Mouse (Mus musculus) adrenal gland, postnatal 36 days (tissue): Measurements from ENCODE around the gene Ccdc32. TPM values are rescaled to one million over a fixed set of nuclear protein-coding genes. Genes with fewer than 3 reads are reported as not detected.

ENCODE experiments used
- DNase-seq, 2 experiments: peaks; one replicate each; pipeline ENCODE4 v3.0.0; 2021; ENCODE audit warnings: mixed read lengths in 1 of 2
- total RNA-seq, 2 experiments: library from RNA; stranded (reverse); gene quantifications; 2 replicates each; pipeline ENCODE4 v1.2.3; 2021

The Ccdc32 gene
- total RNA-seq, 2 experiments from 2014 or later, result 16.7 to 18.8 TPM

DNA sequence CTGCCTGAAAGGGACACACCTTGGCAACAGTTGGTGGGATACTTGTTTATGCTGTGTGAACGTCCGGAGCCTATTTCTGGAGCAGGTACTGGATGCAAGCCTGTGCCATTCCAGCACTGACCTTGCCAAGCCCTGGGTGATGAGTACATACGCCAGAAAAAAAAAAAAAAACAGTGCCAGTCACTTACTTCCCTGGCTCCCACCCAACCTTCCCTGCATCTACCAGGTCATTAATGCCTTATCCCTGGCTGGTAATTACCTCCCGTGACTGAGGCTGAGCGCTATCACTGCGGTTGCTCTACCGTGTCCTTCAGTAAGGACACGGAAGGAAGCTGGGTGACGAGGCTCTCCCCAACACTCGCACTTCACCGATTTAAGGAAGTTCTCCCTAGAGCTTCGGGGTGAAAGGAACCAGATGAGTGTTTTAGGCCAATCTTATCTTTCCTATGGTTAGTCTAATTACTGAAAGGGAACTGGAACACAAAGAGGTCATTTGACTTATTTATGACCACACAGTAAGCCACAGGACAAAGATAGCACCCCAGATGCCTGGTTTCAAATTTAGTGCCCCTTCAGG, 13.5 kb downstream of the Ccdc32 start:
- peak; percentile 44 to 49 for DNase-seq

DNA sequence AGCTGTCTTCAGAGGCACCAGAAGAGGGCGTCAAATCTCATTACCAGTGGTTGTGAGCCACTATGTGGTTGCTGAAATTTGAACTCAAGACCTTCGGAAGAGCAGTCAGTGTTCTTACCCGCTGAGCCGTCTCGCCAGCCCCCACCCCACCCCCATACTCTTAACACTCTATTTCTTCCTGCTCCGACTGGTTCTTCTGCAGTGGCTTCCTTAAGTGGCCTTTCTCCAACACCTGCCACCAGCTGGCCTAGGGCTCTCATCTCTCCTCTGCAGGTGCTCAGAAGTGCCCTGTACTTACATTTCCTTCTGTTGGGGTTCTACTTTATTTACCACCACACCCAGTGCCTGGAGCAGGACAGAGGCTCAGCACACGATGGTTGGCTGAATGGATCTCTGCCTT, 14.2 kb downstream of the Ccdc32 start:
- DNase-seq, result no peak

GRCm38 (mm10) chr2:119009376-119009775, 19.8 kb downstream of the Ccdc32 start:
- no peak for DNase-seq

- no peak for DNase-seq
Observed at GRCm38 (mm10) chr2:119006886-119007285, 22.3 kb downstream of the Ccdc32 start.

DNA sequence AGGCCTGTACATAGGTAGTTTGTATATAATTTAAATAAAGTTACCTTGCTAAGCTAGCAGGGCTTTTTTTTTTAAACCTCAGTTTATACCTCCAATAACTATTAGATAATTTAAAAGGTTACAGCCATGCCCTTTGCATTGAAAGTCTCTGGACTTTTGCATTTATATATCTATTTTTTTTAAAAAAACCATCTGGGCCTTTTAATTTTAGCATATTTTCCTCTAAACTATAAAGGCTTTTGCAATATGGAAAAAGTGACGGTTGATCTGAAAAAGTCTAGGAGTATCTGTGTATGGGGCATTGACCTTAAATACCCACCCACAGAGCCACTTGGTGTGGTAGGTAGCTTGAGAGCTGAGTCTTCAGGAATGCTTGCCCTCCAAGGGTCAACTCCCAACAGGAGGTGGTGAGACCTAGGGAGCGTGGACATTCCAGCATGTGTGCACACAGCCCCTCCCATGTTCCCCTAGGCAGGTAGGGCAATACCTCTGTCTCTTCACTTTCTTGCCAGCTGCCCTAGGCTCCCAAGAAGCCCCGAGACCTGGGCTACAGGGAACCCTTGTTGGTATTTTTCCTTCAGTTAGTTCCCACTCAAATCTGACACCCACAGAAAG, 30.1 kb downstream of the Ccdc32 start:
- no peak for DNase-seq

DNA sequence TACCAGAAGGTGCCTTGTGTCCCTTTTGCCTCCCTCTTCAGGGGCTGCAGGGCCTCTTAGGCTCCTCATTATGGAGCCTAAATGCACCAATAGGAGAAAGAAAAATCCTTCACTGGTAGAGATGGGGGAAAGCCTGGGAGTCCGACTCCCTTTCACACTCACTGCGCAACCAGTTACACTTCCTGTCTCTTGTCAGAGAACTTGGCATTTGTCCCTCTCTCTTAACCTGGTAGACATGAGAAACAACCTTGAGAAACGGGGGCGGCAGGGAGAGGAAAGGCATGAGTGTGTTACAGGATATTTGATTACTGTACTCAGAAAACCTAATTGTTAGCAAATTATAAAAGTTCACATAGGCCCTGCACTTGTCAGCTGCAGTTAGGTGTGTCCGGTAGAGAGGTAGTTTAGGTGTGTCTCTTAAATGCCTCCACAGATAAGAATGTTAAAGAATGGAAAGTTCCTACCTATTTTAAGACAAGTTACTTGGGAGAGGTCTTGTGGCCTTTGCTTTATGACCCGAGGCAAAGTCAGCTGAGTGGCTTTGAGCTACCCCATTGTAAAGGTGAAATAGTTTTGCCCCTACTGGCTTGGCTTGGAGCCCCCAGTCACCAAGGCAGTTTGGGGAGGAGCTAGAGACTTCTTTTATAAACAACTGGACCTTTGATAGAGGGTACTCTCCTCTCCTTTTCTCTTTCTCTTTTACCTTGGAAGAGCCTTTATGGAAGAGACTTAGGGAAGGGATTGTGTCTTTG, 30.9 kb downstream of the Ccdc32 start:
- no peak for DNase-seq

GRCm38 (mm10) chr2:118996798-118997105, 32.4 kb downstream of the Ccdc32 start:
- no peak for DNase-seq

DNA sequence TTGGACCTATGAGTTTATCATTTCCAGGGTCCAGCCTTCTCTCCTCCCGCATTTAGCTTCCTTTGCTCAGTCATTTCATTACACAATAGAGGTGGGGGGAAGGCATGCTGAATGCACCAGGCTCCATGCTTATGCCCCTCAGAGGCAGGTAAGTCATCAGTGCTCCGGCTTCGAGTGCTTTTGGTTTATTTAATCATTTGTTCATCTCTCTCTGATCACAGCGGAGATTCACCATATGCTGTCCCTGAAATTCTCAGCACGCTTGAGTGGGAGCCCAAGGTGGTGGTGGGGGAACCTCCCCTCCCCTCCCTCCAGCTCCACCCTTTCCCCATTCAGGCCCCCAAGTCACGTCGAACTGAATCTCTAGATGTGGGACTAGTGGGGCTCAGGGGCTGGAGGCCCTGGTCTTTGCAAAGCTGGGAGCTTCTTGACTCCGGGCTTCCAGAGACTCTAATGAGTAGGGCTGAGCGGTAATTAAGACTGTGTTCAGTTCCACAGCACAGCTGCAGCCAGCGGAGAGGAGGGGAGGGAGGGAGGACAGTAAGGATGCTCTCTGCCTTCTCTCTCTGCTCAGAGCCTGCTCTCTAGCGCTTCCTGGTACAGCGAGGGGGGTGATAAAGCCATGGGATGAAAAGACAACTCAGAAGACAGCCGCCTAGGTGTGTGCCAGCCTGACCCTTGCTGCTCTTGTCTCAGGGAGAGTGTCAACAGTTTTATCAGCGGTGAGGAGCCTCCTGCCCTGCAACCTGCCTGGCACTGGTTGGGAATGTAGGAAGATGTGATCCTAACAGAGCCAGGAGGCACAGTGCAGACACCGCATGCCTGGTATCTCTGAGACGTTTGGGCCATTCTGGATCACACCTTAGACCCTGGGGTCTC, 33.0 kb downstream of the Ccdc32 start:
- no peak for DNase-seq

DNA sequence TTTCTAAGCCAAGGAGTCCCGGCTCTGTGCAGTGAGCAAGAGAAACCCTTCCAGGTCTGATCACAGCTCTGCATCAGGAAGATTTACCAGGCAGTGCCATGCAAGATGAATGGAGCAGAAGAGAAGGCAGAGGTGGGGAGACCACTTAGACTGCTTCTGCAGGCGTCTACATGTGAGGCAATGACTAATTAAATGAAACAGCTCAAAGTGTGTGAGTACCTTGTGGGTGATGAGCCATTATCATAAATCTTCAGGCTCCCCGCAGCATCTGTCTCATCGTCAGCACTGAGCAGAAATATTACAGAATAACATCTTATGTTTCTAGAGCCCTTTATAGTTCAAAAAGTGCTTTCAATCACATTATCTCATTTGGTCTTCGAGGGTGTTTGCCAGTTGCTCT, 33.7 kb downstream of the Ccdc32 start:
- DNase-seq, result no peak

GRCm38 (mm10) chr2:118983812-118984211, 45.4 kb downstream of the Ccdc32 start:
- no peak for DNase-seq

- DNase-seq, result no peak
Observed at GRCm38 (mm10) chr2:118980841-118981240, 48.4 kb downstream of the Ccdc32 start.

- no peak for DNase-seq
Observed at GRCm38 (mm10) chr2:118978064-118978463, 51.1 kb downstream of the Ccdc32 start.

- no peak for DNase-seq
Observed at GRCm38 (mm10) chr2:118976941-118977340, 52.3 kb downstream of the Ccdc32 start.

DNA sequence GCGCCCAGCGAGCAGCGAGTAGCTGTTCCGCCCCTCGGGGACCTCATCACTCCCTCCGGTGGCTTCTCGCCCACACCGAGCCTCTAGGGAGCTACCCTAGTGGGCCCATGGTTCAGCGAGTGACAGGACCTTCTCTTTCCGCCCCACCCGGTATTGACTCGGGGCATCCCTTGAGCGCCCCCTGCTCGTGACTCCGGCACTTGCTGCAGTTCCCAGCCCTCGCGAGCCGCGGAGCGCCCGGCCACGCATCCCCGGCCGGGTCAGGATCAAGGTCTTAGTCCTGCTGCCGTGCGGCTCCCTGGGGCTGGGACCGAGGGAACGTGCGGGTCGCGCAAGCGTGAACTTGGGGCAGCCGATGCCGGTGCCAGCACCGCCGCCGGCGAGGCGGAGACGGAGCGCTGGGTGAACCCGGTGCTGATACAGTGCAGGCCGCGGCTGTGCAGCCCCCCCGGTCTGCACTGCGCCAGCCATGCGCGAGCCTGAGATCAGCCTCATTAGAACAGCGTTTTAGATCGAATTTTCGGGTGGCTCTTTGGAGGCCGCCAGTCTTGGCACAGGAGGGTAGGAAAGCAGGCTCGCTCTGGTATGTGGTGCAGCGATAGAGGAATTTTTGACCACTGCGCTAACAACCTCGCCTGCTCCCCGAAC, 52.8 kb downstream of the Ccdc32 start:
- peak; percentile 92 to 94 for DNase-seq

GRCm38 (mm10) chr2:118975855-118976254, 53.3 kb downstream of the Ccdc32 start:
- DNase-seq, result no peak

GRCm38 (mm10) chr2:118972687-118973376, 56.4 kb downstream of the Ccdc32 start:
- DNase-seq, result peak; percentile 92

DNA sequence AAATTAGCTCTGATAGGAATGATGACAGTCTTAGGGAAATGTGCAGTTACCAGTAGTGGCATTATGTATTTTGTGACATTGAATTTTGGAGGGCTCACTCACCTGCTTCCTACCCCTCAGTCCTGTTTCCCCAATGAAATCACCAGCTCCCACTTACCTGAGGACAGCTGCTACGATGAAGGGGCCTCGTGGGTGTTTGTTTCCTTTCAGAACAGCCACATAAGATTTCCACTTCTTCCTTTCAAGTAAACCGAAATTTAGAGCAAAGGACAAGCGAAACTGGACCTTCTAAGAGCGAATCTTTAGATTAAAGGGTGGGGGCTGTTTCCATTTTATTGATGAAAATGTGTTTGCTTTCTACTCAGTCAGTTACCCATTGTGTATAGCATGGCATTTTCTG, 57.1 kb downstream of the Ccdc32 start:
- DNase-seq, result no peak

GRCm38 (mm10) chr2:118969585-118970147, 59.5 kb downstream of the Ccdc32 start:
- DNase-seq, result no peak
